Mouse (Mus musculus): Measurements from ENCODE around the gene Tm7sf3.

Tm7sf3 gene

GRCm38 (mm10) chr6:146642276-146643183, at the start of gene Tm7sf3, which contains the start of gene Med21:
TSS of gene Tm7sf3 (minus strand) at chr6:146642824.
TSS of gene Med21 (plus strand) at chr6:146642547.
- peak; percentile 98 for DNase-seq (ENCODE audit: low spot score)

DNA sequence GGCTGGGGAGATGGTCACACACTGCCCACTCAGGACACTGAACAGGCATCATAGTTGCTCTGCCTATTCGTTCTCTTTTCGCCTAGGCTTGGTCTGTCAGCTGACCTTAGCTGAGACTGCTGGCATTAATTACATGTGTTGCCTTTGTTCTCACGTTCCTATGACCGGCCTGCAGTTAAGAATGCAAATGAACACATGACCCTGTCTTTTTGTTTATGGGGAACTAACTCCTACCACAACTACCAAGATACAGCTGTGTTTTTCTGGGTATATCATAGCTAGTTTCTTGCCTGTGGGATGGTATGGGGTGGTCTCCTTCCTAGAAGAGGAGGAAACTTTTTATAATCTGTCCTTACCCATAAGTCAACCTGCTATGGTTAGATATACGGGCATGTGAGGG, 46.2 kb upstream of the Tm7sf3 start:
- no peak for DNase-seq (ENCODE audit: low spot score)

- DNase-seq (ENCODE audit: low spot score) = no peak
Observed at GRCm38 (mm10) chr6:146688010-146688409, 45.4 kb upstream of the Tm7sf3 start.

GRCm38 (mm10) chr6:146686463-146687196, 44.0 kb upstream of the Tm7sf3 start:
- no peak for DNase-seq (ENCODE audit: low spot score)

GRCm38 (mm10) chr6:146685781-146686308, 43.2 kb upstream of the Tm7sf3 start:
- peak; percentile 83 for DNase-seq (ENCODE audit: low spot score)

DNA sequence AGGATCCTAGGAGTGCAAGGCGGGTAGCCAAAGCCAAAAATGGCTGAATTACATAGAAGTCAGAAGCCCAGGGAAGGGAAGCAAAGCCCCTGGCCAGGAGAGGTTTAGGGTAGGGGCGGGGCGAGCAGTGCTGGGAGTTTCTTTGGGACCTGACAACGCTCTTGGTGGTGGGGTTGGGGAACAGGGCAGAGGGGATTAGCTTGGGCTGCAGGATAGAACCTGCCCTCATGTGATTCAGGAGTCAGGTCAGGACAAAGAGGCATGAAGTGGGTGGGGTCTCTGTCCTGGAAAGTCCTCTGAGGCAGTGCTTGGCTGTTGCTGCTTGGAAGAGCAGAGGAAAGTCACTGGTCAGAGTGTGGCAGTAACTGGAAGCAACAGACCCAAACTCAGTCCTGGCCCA, 41.3 kb upstream of the Tm7sf3 start:
- DNase-seq (ENCODE audit: low spot score) = no peak

DNA sequence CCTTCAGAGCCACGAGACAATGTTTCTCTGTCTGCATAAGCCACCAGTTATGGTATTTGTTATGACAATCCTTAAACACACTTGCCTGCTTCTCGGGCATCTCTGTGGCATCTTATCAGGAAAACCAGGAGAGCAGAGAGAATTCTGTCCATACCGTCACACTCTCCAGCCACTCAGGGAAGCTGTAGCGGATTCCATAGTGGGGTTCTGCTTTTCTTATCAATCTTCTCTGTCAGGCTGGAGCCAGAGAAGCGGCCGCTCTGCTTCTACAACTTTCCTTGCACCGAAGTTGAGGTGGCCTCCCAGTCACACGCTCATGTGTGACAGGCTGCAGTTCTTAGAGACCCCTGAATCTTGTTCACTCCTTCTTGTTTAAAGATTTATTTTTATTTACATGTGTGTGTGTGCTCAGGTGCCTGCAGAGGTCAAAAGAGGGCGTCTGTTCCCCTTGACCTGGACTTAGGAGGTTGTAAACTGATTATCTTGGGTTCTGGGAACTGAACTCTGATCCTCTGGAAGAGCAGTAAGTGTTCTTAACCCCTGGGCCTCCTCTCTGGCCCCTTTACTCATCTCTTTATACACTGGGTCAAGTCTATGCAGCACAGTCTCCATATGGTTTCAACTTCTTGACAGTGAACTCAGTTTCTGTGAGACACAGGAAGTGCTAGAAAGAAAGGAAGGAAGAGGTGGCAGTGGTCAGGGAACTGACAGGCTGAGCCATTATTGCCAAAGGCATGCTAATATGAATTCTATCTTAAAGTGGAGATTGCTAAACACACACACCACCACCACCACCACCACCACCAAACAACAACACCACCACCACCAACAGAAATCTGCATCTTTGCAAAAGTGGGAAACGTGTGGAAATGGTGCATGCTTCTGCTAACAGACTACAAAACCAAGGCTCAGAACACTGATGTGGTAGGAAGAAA, 35.8 kb upstream of the Tm7sf3 start:
- no peak for DNase-seq (ENCODE audit: low spot score)

DNA sequence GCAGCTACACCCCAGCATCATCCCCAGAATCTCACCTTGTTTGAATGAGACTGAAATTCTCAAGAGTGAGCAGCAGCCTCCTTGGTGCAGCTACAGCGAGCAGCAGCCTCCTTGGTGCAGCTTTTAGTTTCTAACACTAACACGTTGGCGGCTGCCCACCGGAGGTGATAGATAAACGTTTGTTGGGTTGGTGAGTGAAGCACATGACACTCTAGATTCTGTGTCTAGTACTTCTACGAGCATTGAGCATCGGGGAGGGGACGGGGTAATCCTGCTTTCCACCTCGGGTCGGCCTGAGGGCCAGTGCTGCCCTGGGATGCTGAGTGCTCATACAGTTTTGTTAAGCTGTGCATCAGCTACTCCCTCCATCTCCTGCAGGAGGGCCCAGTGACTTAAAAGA, 34.3 kb upstream of the Tm7sf3 start:
- DNase-seq (ENCODE audit: low spot score) = no peak

DNA sequence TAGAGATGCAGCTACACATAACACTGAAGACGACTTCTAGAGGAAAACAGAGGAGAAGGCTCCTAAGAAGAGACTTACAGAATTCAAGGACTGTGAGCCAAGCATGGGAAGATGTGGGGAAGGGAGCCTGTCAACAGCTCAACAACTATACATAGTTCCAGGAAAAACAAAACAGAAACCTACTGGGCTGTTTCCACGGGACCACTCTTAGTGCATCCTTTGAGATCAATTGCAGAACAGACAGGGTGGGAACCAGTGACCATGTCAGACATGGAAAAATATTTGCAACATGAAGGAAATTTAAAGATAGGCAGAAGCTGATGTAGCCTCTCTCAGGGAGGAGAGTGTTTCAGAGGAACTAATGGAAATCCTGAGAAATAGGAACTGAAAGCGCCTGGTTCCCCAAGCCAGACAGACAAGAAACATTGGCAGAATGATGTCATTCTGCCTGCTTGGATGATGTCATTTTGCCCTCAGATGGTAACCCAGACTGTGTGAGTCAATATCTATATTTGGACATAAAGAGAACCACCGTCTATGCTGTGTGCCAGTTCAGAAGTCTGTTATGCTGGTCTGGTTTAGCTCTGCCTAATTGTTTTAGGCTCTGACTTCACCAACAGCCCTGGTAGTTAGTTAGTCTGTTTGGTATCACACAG, 32.4 kb upstream of the Tm7sf3 start:
- DNase-seq (ENCODE audit: low spot score) = peak; percentile 89

GRCm38 (mm10) chr6:146674420-146674819, 31.8 kb upstream of the Tm7sf3 start:
- no peak for DNase-seq (ENCODE audit: low spot score)

DNA sequence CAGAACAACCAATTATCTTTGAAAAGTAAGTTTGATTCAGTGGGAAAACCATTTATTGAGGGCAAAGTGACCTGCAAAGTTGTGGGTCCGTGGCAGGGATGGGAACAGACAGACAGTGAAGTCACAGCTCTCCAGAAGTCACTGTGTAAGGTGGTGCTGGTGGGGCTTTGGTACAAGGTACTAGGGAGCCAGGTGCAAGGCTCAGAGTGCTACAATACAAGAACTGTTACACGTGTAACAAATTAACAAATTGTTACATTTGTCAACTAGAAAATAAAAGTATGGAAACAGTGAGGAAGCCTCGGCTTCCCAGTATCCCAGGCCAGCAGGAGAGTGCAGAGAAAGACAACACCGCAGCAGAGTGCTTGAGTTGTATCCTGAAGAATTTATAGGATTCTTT, 31.1 kb upstream of the Tm7sf3 start:
- no peak for DNase-seq (ENCODE audit: low spot score)

GRCm38 (mm10) chr6:146672106-146672505, 29.5 kb upstream of the Tm7sf3 start:
- no peak for DNase-seq (ENCODE audit: low spot score)

- no peak for DNase-seq (ENCODE audit: low spot score)
Observed at GRCm38 (mm10) chr6:146670956-146671855, 28.6 kb upstream of the Tm7sf3 start.

GRCm38 (mm10) chr6:146668606-146669005, 26.0 kb upstream of the Tm7sf3 start:
- no peak for DNase-seq (ENCODE audit: low spot score)

DNA sequence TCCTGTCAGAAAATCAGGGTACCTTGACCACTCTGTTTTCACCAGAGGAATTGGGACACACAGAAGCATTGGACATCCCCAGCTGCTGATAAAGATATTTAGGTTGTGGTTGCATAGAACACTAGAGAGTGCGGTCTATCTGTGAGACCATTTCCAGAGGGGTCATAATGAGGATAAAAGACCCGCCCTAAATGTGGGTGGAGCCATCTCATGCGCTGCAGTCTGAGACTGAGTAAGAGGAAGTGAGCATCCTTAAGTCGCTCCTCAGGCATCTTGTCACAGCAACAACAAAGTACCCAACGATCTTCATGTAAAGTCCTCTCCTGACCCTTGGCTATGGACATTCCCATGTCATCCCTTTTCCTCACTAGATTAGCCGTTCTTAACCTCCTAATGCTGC, 24.2 kb upstream of the Tm7sf3 start:
- no peak for DNase-seq (ENCODE audit: low spot score)

GRCm38 (mm10) chr6:146665408-146665807, 22.8 kb upstream of the Tm7sf3 start:
- DNase-seq (ENCODE audit: low spot score) = no peak

GRCm38 (mm10) chr6:146664917-146665316, 22.3 kb upstream of the Tm7sf3 start:
- DNase-seq (ENCODE audit: low spot score) = no peak

- peak; percentile 70 for DNase-seq (ENCODE audit: low spot score)
Observed at GRCm38 (mm10) chr6:146664116-146664515, 21.5 kb upstream of the Tm7sf3 start.

GRCm38 (mm10) chr6:146662679-146663078, 20.1 kb upstream of the Tm7sf3 start:
- no peak for DNase-seq (ENCODE audit: low spot score)

GRCm38 (mm10) chr6:146661655-146662054, 19.0 kb upstream of the Tm7sf3 start:
- DNase-seq (ENCODE audit: low spot score) = no peak
